Mouse (Mus musculus): Measurements from ENCODE around the gene Dmac1.
"Not testable (repeated sequence)": the region's sequence is repeated elsewhere in the genome, so short reads cannot be mapped to it uniquely, and the experiment has no call there.

The Dmac1 gene

GRCm38 (mm10) chr4:75278197-75279175 is at the start of gene Dmac1:
Dmac1 (minus strand) TSS chr4:75278305.
- DNase-seq: peak; percentile 94

- no peak for DNase-seq
These were observed 37.3 kb upstream of the Dmac1 start for GRCm38 (mm10) chr4:75315431-75315830.

- DNase-seq: no peak
These were observed 36.9 kb upstream of the Dmac1 start for GRCm38 (mm10) chr4:75315007-75315406.

- no peak for DNase-seq
These were observed 33.8 kb upstream of the Dmac1 start for GRCm38 (mm10) chr4:75311918-75312317.

- DNase-seq: no peak
These were observed 33.2 kb upstream of the Dmac1 start for GRCm38 (mm10) chr4:75311305-75311704.

- no peak for DNase-seq
These were observed 22.3 kb upstream of the Dmac1 start for GRCm38 (mm10) chr4:75300205-75300972.

GRCm38 (mm10) chr4:75292315-75292714 is 14.2 kb upstream of the Dmac1 start:
- peak; percentile 35 for DNase-seq

- no peak for DNase-seq
These were observed 13.0 kb upstream of the Dmac1 start for GRCm38 (mm10) chr4:75291142-75291541.

GRCm38 (mm10) chr4:75277467-75278196 is 473 bp downstream of the Dmac1 start:
- peak; percentile 27 for DNase-seq

GRCm38 (mm10) chr4:75275737-75276136 is 2.4 kb downstream of the Dmac1 start:
- DNase-seq: no peak

GRCm38 (mm10) chr4:75267866-75268265 is 10.2 kb downstream of the Dmac1 start:
- no peak for DNase-seq

GRCm38 (mm10) chr4:75266773-75267550 is 11.1 kb downstream of the Dmac1 start:
- DNase-seq: no peak

GRCm38 (mm10) chr4:75264219-75264618 is 13.9 kb downstream of the Dmac1 start:
- DNase-seq: no peak

GRCm38 (mm10) chr4:75263556-75264129 is 14.5 kb downstream of the Dmac1 start:
- no peak for DNase-seq

- no peak for DNase-seq
These were observed 15.7 kb downstream of the Dmac1 start for GRCm38 (mm10) chr4:75262423-75262822.

- DNase-seq: peak; percentile 25
These were observed 17.9 kb downstream of the Dmac1 start for GRCm38 (mm10) chr4:75260156-75260555.

- no peak for DNase-seq
These were observed 18.7 kb downstream of the Dmac1 start for GRCm38 (mm10) chr4:75259447-75259846.

GRCm38 (mm10) chr4:75234602-75235001 is 43.5 kb downstream of the Dmac1 start:
- not testable (repeated sequence) for DNase-seq

Measured in retina, postnatal 1 day (tissue).